Mouse (Mus musculus) macrophage (primary cell): ENCODE data around the gene Trp73. TPM values are rescaled to one million over a fixed set of nuclear protein-coding genes. Genes with fewer than 3 reads are reported as not detected.

ENCODE experiments used
- H3K27ac ChIP-seq: fragments of 350-480 bp; formaldehyde crosslinking; 2 replicates; pipeline ENCODE4 v1.9.0; 2021
- H3K36me3 ChIP-seq: fragments of 350-480 bp; formaldehyde crosslinking; 2 replicates; pipeline ENCODE4 v1.9.0; 2021; ENCODE audit errors: inconsistent target
- H3K4me3 ChIP-seq: fragments of 350-480 bp; formaldehyde crosslinking; 2 replicates; pipeline ENCODE4 v1.9.0; 2021; ENCODE audit errors: inconsistent target
- H3K79me2 ChIP-seq: fragments of 350-480 bp; formaldehyde crosslinking; 2 replicates; pipeline ENCODE4 v1.9.0; 2021; ENCODE audit errors: inconsistent target
- whole genome bisulfite sequencing: methylation state at CpG from one replicate; pipeline ENCODE4 v1.1.7; 2026; ENCODE audit warnings: inconsistent platforms; ENCODE audit not compliant: missing documents; 5-methylcytosine and 5-hydroxymethylcytosine counted together
- polyA plus RNA-seq: library from polyadenylated mRNA; stranded (reverse); fragments of 250-400 nt; gene quantifications from 3 replicates; pipeline ENCODE4 v1.2.4, GENCODE M21; 2018; ENCODE audit warnings: inconsistent platforms

Gene Trp73
- polyA plus RNA-seq, 1 experiment from 2014 or later = not detected

GRCm38 (mm10) chr4:154023754-154024601, 116.0 kb downstream of the Trp73 start:
- 46% methylated on average over 8 of the region's 8 CpGs for WGBS
- no peak overlapping the region for H3K27ac ChIP-seq
- H3K79me2 ChIP-seq = no peaks in the 10 kb centered on the region; the same call in 1 of the 2 replicates
- no peak overlapping the region for H3K4me3 ChIP-seq
- H3K36me3 ChIP-seq = peaks cover 17% of the 10 kb centered on the region

- no peaks in the 10 kb centered on the region; the same call in 1 of the 2 replicates for H3K79me2 ChIP-seq
- WGBS = 66% methylated on average over 4 of the region's 4 CpGs
- no peak overlapping the region for H3K27ac ChIP-seq
- peaks cover 28% of the 10 kb centered on the region for H3K36me3 ChIP-seq
- no peak overlapping the region for H3K4me3 ChIP-seq
Measured at GRCm38 (mm10) chr4:154022844-154023243, 117.2 kb downstream of the Trp73 start.

- Histone ChIP-seq H3K27ac (no peak overlapping the region), H3K36me3 (peaks cover 30% of the 10 kb centered on the region), H3K79me2 (peaks cover under 1% of the 10 kb centered on the region; the same call in 1 of the 2 replicates), H3K4me3 (no peak overlapping the region)
- 93% methylated on average over 4 of the region's 4 CpGs for WGBS
Measured at GRCm38 (mm10) chr4:154022407-154022806, 117.6 kb downstream of the Trp73 start.

- Histone ChIP-seq H3K36me3 (peaks cover 39% of the 10 kb centered on the region), H3K27ac (no peak overlapping the region), H3K79me2 (peaks cover 10% of the 10 kb centered on the region; the same call in 1 of the 2 replicates), H3K4me3 (no peak overlapping the region)
- 94% methylated on average over 9 of the region's 9 CpGs for WGBS
Measured at GRCm38 (mm10) chr4:154021432-154021831, 118.6 kb downstream of the Trp73 start.

GRCm38 (mm10) chr4:154019571-154019970, 120.4 kb downstream of the Trp73 start:
- Histone ChIP-seq H3K79me2 (peaks cover 29% of the 10 kb centered on the region), H3K27ac (no peak overlapping the region), H3K4me3 (no peak overlapping the region), H3K36me3 (peaks cover 49% of the 10 kb centered on the region)
- 51% methylated on average over 7 of the region's 7 CpGs for WGBS

- no peak overlapping the region for H3K27ac ChIP-seq
- H3K4me3 ChIP-seq = no peak overlapping the region
- peaks cover 54% of the 10 kb centered on the region for H3K79me2 ChIP-seq
- peaks cover 39% of the 10 kb centered on the region for H3K36me3 ChIP-seq
- 97% methylated on average over 11 of the region's 11 CpGs for WGBS
Measured at GRCm38 (mm10) chr4:154015476-154015875, 124.5 kb downstream of the Trp73 start.

- peaks cover 18% of the 10 kb centered on the region for H3K36me3 ChIP-seq
- H3K4me3 ChIP-seq = peak overlapping the region; percentile 80
- peak overlapping the region; percentile 13; the same call in 1 of the 2 replicates for H3K27ac ChIP-seq
- 3% methylated on average over 52 of the region's 55 CpGs for WGBS
- H3K79me2 ChIP-seq = peaks cover 52% of the 10 kb centered on the region
Measured at GRCm38 (mm10) chr4:154012132-154012882, 127.7 kb downstream of the Trp73 start.

- Histone ChIP-seq H3K4me3 (peak within 1 kb of the TSS; percentile 80), H3K79me2 (peaks cover 46% of the 10 kb centered on the region), H3K36me3 (peaks cover 14% of the 10 kb centered on the region), H3K27ac (peak within 1 kb of the TSS; percentile 32; the same call in 1 of the 2 replicates)
- under 1% methylated on average over 58 of the region's 59 CpGs for WGBS
Measured at GRCm38 (mm10) chr4:154011646-154012089, 128.3 kb downstream of the Trp73 start, which contains the start of gene Lrrc47. Gene Lrrc47, plus strand, starts transcription at chr4:154011731.

- 0 out of 2 replicates have a peak overlapping the region, but pooled peaks have one; percentile 32 for H3K27ac ChIP-seq
- H3K79me2 ChIP-seq = peaks cover 40% of the 10 kb centered on the region
- H3K36me3 ChIP-seq = peaks cover 14% of the 10 kb centered on the region
- 32% methylated on average over 13 of the region's 13 CpGs for WGBS
- peak overlapping the region; percentile 40 for H3K4me3 ChIP-seq
Measured at GRCm38 (mm10) chr4:154010907-154011645, 128.9 kb downstream of the Trp73 start.

- 79% methylated on average over 4 of the region's 4 CpGs for WGBS
- Histone ChIP-seq H3K27ac (no peak overlapping the region), H3K36me3 (peaks cover 31% of the 10 kb centered on the region; the same call in 1 of the 2 replicates), H3K4me3 (no peak overlapping the region), H3K79me2 (peaks cover 7% of the 10 kb centered on the region)
Measured at GRCm38 (mm10) chr4:154007759-154008158, 132.2 kb downstream of the Trp73 start.

GRCm38 (mm10) chr4:154006264-154006663, 133.7 kb downstream of the Trp73 start:
- Histone ChIP-seq H3K27ac (no peak overlapping the region), H3K79me2 (no peaks in the 10 kb centered on the region), H3K4me3 (no peak overlapping the region), H3K36me3 (peaks cover 37% of the 10 kb centered on the region; the same call in 1 of the 2 replicates)
- WGBS = 98% methylated on average over 6 of the region's 6 CpGs
